Mouse (Mus musculus): Measurements from ENCODE around the gene Prr29. TPM values are rescaled to one million over a fixed set of nuclear protein-coding genes. Genes with fewer than 3 reads are reported as not detected.

The Prr29 gene
- polyA plus RNA-seq, 1 experiment: not detected

GRCm38 (mm10) chr11:106386409-106386808 lies 21.1 kb downstream of the Prr29 start:
- no peak for TF ChIP-seq GATA1 (IDR thresholded peaks at IDR 0.05; ENCODE audit: low read length)

GRCm38 (mm10) chr11:106387020-106387419 lies 21.7 kb downstream of the Prr29 start:
- TF ChIP-seq GATA1 (IDR thresholded peaks at IDR 0.05; ENCODE audit: low read length): peak; percentile 49

GRCm38 (mm10) chr11:106387791-106388216 lies 22.5 kb downstream of the Prr29 start, which contains the start of gene Icam2:
Gene Icam2 (minus strand): TSS chr11:106388075.
- no peak for TF ChIP-seq GATA1 (IDR thresholded peaks at IDR 0.05; ENCODE audit: low read length)

- no peak for TF ChIP-seq GATA1 (IDR thresholded peaks at IDR 0.05; ENCODE audit: low read length)
These were observed 24.3 kb downstream of the Prr29 start for GRCm38 (mm10) chr11:106389611-106390010.

GRCm38 (mm10) chr11:106390757-106391156 lies 25.5 kb downstream of the Prr29 start:
- TF ChIP-seq GATA1 (IDR thresholded peaks at IDR 0.05; ENCODE audit: low read length): no peak

GRCm38 (mm10) chr11:106391546-106392188 lies 26.4 kb downstream of the Prr29 start:
- TF ChIP-seq GATA1 (IDR thresholded peaks at IDR 0.05; ENCODE audit: low read length): no peak

- TF ChIP-seq GATA1 (IDR thresholded peaks at IDR 0.05; ENCODE audit: low read length): no peak
These were observed 27.5 kb downstream of the Prr29 start for GRCm38 (mm10) chr11:106392597-106393330.

GRCm38 (mm10) chr11:106393331-106393616 lies 28.0 kb downstream of the Prr29 start:
- TF ChIP-seq GATA1 (IDR thresholded peaks at IDR 0.05; ENCODE audit: low read length): no peak

GRCm38 (mm10) chr11:106397656-106398055 lies 32.4 kb downstream of the Prr29 start:
- no peak for TF ChIP-seq GATA1 (IDR thresholded peaks at IDR 0.05; ENCODE audit: low read length)

- no peak for TF ChIP-seq GATA1 (IDR thresholded peaks at IDR 0.05; ENCODE audit: low read length)
These were observed 33.2 kb downstream of the Prr29 start for GRCm38 (mm10) chr11:106398481-106398880.

- TF ChIP-seq GATA1 (IDR thresholded peaks at IDR 0.05; ENCODE audit: low read length): no peak
These were observed 44.7 kb downstream of the Prr29 start for GRCm38 (mm10) chr11:106410011-106410410.

- no peak for TF ChIP-seq GATA1 (IDR thresholded peaks at IDR 0.05; ENCODE audit: low read length)
These were observed 45.2 kb downstream of the Prr29 start for GRCm38 (mm10) chr11:106410507-106410906.

- TF ChIP-seq GATA1 (IDR thresholded peaks at IDR 0.05; ENCODE audit: low read length): no peak
These were observed 45.9 kb downstream of the Prr29 start for GRCm38 (mm10) chr11:106411157-106411556.

- TF ChIP-seq GATA1 (IDR thresholded peaks at IDR 0.05; ENCODE audit: low read length): no peak
These were observed 47.5 kb downstream of the Prr29 start for GRCm38 (mm10) chr11:106412641-106413360.

GRCm38 (mm10) chr11:106416331-106416730 lies 51.1 kb downstream of the Prr29 start:
- no peak for TF ChIP-seq GATA1 (IDR thresholded peaks at IDR 0.05; ENCODE audit: low read length)

GRCm38 (mm10) chr11:106417860-106418259 lies 52.6 kb downstream of the Prr29 start:
- TF ChIP-seq GATA1 (IDR thresholded peaks at IDR 0.05; ENCODE audit: low read length): no peak
